Mouse (Mus musculus): ENCODE results near the gene Fnbp1. TPM values are rescaled to one million over a fixed set of nuclear protein-coding genes. Genes with fewer than 3 reads are reported as not detected.

Gene Fnbp1
- polyA plus RNA-seq, 1 experiment from 2014 or later, result 59.9 TPM

- DNase-seq (ENCODE audit: low spot score), result peak; percentile 89
Observed at GRCm38 (mm10) chr2:31151892-31152812, 10.3 kb upstream of the Fnbp1 start, which contains the start of gene Gpr107. Gene Gpr107, plus strand, starts transcription at chr2:31152316.

DNA sequence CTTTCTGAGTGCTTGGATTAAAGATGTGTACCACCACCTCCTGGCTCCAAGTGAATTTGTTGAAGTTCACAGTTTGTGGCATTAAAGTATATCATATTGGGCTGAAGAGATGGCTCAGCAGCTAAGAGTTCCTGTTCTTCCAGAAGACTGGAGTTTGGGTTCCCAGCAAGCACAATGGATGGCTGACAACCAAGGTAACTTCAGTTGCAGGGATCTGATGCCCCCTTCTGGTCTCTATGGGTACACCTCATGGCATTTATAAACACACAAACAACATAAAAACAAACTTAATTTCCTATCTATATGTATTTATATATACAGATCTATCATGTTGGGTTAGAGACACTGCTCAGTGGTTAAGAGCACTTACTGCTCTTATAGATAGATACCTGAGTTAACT, 9.0 kb upstream of the Fnbp1 start:
- peak; percentile 56 for DNase-seq (ENCODE audit: low spot score)

DNA sequence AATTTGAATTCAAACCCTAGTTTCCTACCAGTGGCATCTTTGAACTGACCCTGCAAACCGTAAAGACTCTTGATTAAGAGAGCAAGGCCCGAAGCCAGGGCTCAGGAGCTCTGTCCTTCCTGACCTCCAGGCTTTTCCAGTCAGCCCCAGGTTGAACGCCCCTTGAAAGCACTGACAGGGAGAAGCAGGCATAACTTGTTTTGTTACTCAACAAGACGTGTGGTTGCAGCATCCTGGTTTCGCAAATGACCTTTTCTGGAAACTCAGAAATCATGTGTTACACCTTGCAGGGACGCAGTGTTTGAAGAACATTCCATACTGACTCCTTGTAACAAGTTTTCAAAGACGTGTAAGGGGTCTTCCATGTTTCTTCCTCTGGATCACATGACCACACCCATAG, 5.2 kb upstream of the Fnbp1 start:
- no peak for DNase-seq (ENCODE audit: low spot score)

- peak; percentile 43 for DNase-seq (ENCODE audit: low spot score)
Observed at GRCm38 (mm10) chr2:31144901-31145300, 3.1 kb upstream of the Fnbp1 start.

GRCm38 (mm10) chr2:31143768-31144695, 2.2 kb upstream of the Fnbp1 start:
- DNase-seq (ENCODE audit: low spot score), result peak; percentile 38

DNA sequence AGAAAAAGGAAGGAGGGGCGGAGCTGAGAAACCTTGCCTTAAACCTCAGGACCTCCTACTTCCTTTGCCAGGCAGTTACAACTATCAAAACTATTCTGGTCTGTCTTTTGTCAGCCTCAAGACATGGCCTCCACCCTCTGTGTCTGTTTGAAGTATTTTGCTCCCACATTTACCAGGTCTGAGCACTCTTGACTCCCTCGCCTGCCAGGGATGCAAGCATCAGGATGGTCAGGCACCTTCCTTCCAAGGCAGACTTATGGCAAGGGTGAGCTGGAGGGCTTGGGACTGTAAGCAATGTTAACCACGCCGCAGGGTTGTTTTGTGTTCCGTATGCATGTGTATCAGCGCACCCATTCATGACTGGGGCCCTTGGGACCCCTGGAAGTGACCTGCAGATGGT, 1.5 kb upstream of the Fnbp1 start:
- DNase-seq (ENCODE audit: low spot score), result peak; percentile 75

DNA sequence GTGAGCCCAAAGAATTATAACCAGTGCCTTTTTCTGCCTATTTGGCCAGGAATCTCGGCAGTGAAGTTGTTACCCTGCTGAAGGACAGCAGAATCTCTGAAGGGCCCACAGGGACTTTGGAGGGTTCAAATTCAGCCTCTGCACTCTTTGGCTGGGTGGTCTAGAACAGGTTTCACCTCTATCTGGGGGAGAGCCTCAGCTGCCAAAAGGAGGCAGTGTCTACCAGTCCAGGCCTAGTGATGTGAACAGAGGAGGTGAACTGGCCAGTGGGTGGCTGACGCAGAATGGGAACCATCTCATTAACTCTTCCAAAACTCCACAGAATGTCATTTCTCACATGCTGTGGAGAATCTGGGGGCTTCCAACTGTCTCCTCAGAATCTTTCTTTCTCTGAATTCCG, 697 bp upstream of the Fnbp1 start:
- peak; percentile 36 for DNase-seq (ENCODE audit: low spot score)

- peak; percentile 42 for DNase-seq (ENCODE audit: low spot score)
Observed at GRCm38 (mm10) chr2:31141074-31141866, 538 bp downstream of the Fnbp1 start.

GRCm38 (mm10) chr2:31140772-31141073, 1.1 kb downstream of the Fnbp1 start:
- no peak for DNase-seq (ENCODE audit: low spot score)

- DNase-seq (ENCODE audit: low spot score), result no peak
Observed at GRCm38 (mm10) chr2:31139991-31140771, 1.6 kb downstream of the Fnbp1 start.

GRCm38 (mm10) chr2:31139174-31139632, 2.6 kb downstream of the Fnbp1 start:
- DNase-seq (ENCODE audit: low spot score), result no peak

GRCm38 (mm10) chr2:31137018-31137590, 4.7 kb downstream of the Fnbp1 start:
- DNase-seq (ENCODE audit: low spot score), result no peak

DNA sequence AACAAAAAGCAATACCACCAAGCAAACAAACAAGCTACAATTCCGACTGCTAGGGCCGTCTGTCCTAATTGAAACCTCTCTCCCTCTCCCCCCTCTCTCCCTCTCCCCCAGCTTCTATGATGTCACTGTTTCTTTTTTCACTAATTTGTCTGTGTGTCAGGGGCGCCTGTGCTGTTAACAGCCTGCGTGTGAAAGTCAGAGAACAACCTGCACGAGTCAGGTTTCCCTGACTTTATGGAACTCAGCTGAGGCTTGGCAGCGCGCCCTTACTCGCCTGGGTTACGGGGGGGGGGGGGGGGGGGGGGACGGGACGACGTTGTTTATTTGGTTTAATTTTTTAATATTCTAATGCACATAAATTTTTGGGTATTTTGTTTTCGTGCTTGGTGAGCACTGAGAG, 5.5 kb downstream of the Fnbp1 start:
- no peak for DNase-seq (ENCODE audit: low spot score)

DNA sequence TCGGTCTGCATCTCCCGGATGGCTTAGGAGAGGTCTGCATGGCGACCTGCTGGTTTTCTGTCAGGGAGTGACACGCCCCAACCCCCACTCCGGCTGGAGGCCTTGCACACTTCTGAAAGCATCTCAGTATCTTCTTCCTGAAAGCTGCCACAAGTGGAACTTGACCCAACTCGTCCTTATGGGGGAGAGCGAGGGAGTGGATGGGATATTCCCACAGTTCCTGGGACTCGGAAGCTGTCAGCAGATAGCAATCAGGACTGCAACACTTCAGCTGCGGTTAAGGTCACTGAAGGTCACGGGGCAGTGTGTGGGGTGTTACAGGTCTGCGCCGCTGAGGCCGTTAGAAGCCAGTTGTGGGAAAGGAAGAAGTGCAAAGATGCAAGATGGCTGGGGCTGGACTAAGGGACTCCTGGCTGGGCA, 6.3 kb downstream of the Fnbp1 start:
- DNase-seq (ENCODE audit: low spot score), result no peak

GRCm38 (mm10) chr2:31133981-31134380, 7.8 kb downstream of the Fnbp1 start:
- peak; percentile 60 for DNase-seq (ENCODE audit: low spot score)

DNA sequence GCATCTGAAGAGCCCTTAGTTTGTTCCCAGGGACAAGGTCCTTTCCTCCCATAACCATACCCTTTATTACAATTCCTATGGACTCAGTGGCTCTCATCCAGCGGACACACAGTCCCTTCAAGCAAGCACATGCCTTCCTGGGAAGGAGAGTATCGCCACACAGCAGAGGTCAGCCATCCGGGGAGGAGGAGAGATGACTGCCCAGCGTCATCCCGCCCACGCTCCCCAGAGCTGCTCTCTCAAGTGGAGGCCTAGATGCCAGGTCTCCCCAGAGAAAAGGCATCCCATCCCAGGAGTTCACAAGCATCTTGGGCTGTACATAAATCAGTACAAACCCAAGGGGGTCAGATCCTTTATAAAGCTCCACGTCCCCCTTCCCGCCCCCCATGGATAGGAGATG, 9.1 kb downstream of the Fnbp1 start:
- DNase-seq (ENCODE audit: low spot score), result no peak

- peak; percentile 82 for DNase-seq (ENCODE audit: low spot score)
Observed at GRCm38 (mm10) chr2:31130815-31131299, 11.0 kb downstream of the Fnbp1 start.

DNA sequence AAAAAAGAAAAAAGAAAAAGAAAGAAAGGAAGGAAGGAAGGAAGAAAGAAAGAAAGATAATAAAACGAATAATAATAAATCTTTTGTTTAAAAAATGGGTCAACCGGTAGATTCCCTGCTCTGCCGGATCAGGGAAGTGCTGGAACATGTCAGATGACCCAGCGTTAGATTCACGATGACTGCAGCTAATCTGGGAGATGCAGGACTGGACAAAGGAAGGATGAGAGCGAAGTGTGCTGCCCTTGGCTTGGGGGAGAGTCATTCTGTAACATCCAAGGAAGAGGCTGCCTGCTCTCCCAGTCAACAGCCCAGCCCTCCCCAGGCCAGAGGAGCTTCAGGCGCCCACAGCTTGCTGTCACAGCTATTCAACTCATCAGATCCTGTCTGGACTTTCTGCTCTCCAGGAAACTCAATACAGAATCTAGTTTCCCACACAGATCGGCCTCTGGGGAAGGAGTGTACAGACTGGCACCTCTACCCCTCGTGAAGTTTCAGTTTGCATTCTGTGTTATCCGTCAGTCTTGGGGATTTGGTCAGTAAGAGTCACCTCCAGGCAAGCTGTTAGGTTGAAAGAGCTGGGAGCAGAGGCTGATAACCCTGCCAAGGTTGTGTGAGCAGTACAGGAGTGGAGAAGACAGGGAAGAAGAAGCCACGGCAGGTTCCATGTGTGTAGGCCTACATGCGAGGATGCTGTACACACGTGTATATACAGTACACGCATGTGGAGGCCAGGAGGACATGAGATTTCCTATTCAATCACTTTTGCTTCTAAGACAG, 11.9 kb downstream of the Fnbp1 start:
- DNase-seq (ENCODE audit: low spot score), result no peak

DNA sequence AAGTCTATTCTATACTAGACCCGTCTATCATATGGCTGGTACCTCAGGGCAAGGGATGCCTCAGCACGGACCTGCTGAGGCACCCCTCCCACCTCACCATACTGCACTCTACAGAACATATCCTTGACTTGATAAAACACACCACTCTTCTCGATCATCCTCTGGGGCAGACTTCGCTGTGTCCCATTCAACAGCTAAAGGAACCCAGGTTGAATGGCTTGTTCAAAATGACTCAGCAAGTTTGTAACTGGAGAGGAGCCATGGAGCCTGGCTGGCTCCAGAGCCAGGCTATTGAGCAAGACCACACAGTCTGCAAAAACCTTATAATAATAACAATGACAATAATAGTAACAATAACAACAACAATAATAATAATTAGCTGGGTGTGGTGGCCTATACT, 13.9 kb downstream of the Fnbp1 start:
- no peak for DNase-seq (ENCODE audit: low spot score)
